ENCODE assay signal across 11 mouse cellular contexts in the genomic region with DNA sequence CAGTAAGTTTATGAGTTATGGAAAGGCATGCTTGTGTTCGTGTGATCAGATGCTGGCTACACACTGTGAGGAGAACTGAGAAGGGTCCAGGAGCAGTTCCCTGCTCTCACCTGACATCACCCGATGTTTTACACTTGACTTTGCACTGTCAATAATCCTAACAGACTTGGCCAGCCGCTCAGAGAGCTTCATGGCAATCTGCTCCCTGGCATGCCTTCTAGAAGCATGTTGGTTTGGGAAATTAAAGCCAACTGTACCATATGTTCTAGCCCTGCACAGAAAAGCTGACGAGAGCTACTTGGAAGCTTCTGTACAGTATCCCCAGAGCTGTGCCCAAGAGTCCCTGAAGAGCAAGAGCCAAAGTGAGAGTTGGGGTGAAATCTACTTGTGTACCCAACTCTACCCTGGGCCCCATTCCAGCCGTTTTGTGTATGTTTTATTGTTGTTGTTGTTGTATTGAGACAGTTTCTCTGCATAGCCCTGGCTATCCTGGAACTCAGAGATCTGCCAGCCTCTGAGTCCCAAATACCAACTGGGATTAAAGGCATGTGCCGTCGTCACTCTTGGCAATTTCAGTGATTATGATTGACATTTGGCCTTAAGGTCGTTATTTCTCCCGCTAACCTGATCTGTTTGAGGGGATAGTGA. TPM values are rescaled to one million over a fixed set of nuclear protein-coding genes. Genes with fewer than 3 reads are reported as not detected.
DNase-seq lines count a peak whose midpoint lies in the region; ATAC-seq and TF ChIP-seq lines count a peak whose summit lies in the region.
"Had no signal": no experiment of that assay in that cellular context is flagged by ENCODE, and none has a peak within 500 bp of the region (broad histone marks: within the 10 kb centered on the region; RNA-seq: fewer than 3 reads in every experiment).

No protein-coding gene starts in this region.

- H3K9ac ChIP-seq in midbrain, postnatal 0 days (replicated peaks; ENCODE audit: low read length, poor library complexity, severe bottlenecking): no peak overlapping the region
- H3K9ac ChIP-seq in midbrain, embryonic 15.5 days: no peak overlapping the region
- H3K9ac ChIP-seq: heart, embryonic 13.5 days; limb, embryonic 15.5 days had no signal

- no peaks in the 10 kb centered on the region for H3K9me3 ChIP-seq in midbrain, postnatal 0 days (ENCODE audit: low read length)
- no peaks in the 10 kb centered on the region for H3K9me3 ChIP-seq in midbrain, embryonic 15.5 days
- H3K9me3 ChIP-seq: heart, embryonic 13.5 days; limb, embryonic 15.5 days had no signal

- TF ChIP-seq CTCF in midbrain, postnatal 0 days (IDR thresholded peaks at IDR 0.05): no peak

- H3K4me1 ChIP-seq in midbrain, postnatal 0 days (ENCODE audit: insufficient read depth, low read length): no peaks in the 10 kb centered on the region
- H3K4me1 ChIP-seq in midbrain, embryonic 15.5 days: peaks cover 6% of the 10 kb centered on the region; the same call in 1 of the 2 replicates

- peak; percentile 89 for DNase-seq in midbrain, postnatal 0 days (ENCODE audit: low spot score)
- peak; percentile 88 to 89 for DNase-seq in cerebellum, postnatal 25 days
- DNase-seq in layer of hippocampus, postnatal 14 days (ENCODE audit: low spot score in 2 of 2): peak; percentile 64 to 84
- no peak for DNase-seq in MN1 (ENCODE audit: low spot score)
- DNase-seq in ovary, postnatal 14 days (ENCODE audit: low spot score): no peak
- DNase-seq: thymus, postnatal 25 days had no signal

- H3K27me3 ChIP-seq in midbrain, postnatal 0 days (ENCODE audit: insufficient read depth, low read length): no peaks in the 10 kb centered on the region
- no peaks in the 10 kb centered on the region for H3K27me3 ChIP-seq in midbrain, embryonic 15.5 days (replicated peaks)
- H3K27me3 ChIP-seq: heart, embryonic 13.5 days; limb, embryonic 15.5 days had no signal

- WGBS in midbrain, postnatal 0 days: 72% methylated on average over 9 of the region's 9 CpGs
- 76% methylated on average over 9 of the region's 9 CpGs for WGBS in midbrain, embryonic 15.5 days

- no peak overlapping the region for H3K27ac ChIP-seq in midbrain, postnatal 0 days (ENCODE audit: low read depth, low read length)
- no peak overlapping the region for H3K27ac ChIP-seq in midbrain, embryonic 15.5 days
- H3K27ac ChIP-seq: heart, embryonic 13.5 days; limb, embryonic 15.5 days had no signal

- H3K4me3 ChIP-seq in midbrain, postnatal 0 days (ENCODE audit: low read depth, low read length): no peak overlapping the region
- H3K4me3 ChIP-seq in midbrain, embryonic 15.5 days: no peak overlapping the region
- H3K4me3 ChIP-seq: heart, embryonic 13.5 days; limb, embryonic 15.5 days had no signal

- ATAC-seq in midbrain, postnatal 0 days (ENCODE audit: low FRiP score): no peak
- ATAC-seq in midbrain, embryonic 15.5 days (replicated peaks): no peak
- no peak for ATAC-seq in megakaryocyte-erythroid progenitor cell, adult 5-6 weeks (replicated peaks; ENCODE audit: low FRiP score, low TSS enrichment, poor library complexity, severe bottlenecking)
- ATAC-seq: activated CD4-positive, CD25-positive, alpha-beta regulatory T cell, adult 4 months had no signal

- H3K4me2 ChIP-seq in midbrain, postnatal 0 days (ENCODE audit: low read depth, low read length, poor library complexity, severe bottlenecking): no peak overlapping the region
- H3K4me2 ChIP-seq in midbrain, embryonic 15.5 days: no peak overlapping the region
- H3K4me2 ChIP-seq: heart, embryonic 13.5 days; limb, embryonic 15.5 days had no signal

- no peaks in the 10 kb centered on the region for H3K36me3 ChIP-seq in midbrain, postnatal 0 days (ENCODE audit: insufficient read depth, low read length)
- H3K36me3 ChIP-seq in midbrain, embryonic 15.5 days (replicated peaks): no peaks in the 10 kb centered on the region
- H3K36me3 ChIP-seq: heart, embryonic 13.5 days; limb, embryonic 15.5 days had no signal

RNA-seq across cellular contexts. Expression of gene Cnksr3, which starts 56.5 kb away (rescaled TPM):
- total RNA-seq in midbrain, postnatal 0 days (2014; rRNA removed): 2.8 and 4.1 TPM in 2 replicates
- 1.3 and 1.8 TPM in 2 replicates for polyA plus RNA-seq in midbrain, postnatal 0 days (2015; fragmentation: Nextera tagmentation; extraction: Ambion mirVana)
- polyA plus RNA-seq in midbrain, embryonic 15.5 days (2015; fragmentation: Nextera tagmentation; extraction: Ambion mirVana): 2.1 TPM in 2 replicates
- total RNA-seq in layer of hippocampus, postnatal 14 days (2021): 10 to 100 TPM; 16.5 to 20.8 TPM
- total RNA-seq in megakaryocyte-erythroid progenitor cell, adult 5-6 weeks (2014; fragmentation: Nextera tagmentation): 9.3 and 9.6 TPM in 2 replicates
- 6.7 and 7.1 TPM in 2 replicates for total RNA-seq in megakaryocyte-erythroid progenitor cell, adult 5-6 weeks (2017)

Comparison
In these comparisons a context has a peak if more than half of its experiments do, and no peak if none do; other contexts are left out.
1. DNase-seq: peak in midbrain, postnatal 0 days (single experiment), cerebellum, postnatal 25 days (2 of 2) and layer of hippocampus, postnatal 14 days (2 of 2); none in MN1 (single experiment) and ovary, postnatal 14 days (single experiment).